Mouse (Mus musculus): ENCODE results near the gene Cyp26a1. TPM values are rescaled to one million over a fixed set of nuclear protein-coding genes. Genes with fewer than 3 reads are reported as not detected.

Cyp26a1 gene
- polyA plus RNA-seq, 1 experiment: 0.06 TPM

DNA sequence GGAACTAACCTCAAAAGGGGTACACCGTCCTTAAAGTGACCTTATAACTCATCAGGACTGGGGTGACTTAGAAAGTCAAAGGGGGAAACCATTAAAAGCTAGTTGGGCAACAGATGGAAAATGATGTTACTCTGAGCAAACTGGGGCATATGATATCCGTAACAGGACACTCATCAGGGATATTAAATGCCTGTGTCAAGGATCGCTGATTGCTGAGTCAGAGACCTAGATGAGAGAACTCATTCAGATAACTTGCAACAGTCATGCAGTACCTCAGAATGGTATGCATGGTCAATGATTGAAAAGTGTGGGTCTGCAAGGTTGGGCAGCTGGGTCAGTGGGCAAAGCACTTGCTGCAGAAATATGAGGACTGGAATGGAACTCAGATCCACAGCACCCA, 41.0 kb downstream of the Cyp26a1 start:
- H3K79me3 ChIP-seq (ENCODE audit: low read depth): no peaks in the 10 kb centered on the region
- H3K27me3 ChIP-seq (ENCODE audit: control insufficient read depth, insufficient read depth, insufficient read length): no peaks in the 10 kb centered on the region
- no peak overlapping the region for H3K4me3 ChIP-seq (ENCODE audit: insufficient read depth, poor library complexity, severe bottlenecking)
- no peak overlapping the region for H3ac ChIP-seq (ENCODE audit: control insufficient read depth, insufficient read length, low read depth)
- no peaks in the 10 kb centered on the region for H3K79me2 ChIP-seq (ENCODE audit: control insufficient read depth, insufficient read depth)
- H3K36me3 ChIP-seq (ENCODE audit: control insufficient read depth, insufficient read depth): no peaks in the 10 kb centered on the region
- TF ChIP-seq USF1 (IDR thresholded peaks at IDR 0.05; ENCODE audit: low read depth) (no peak), FOSL1 (IDR thresholded peaks at IDR 0.05; ENCODE audit: insufficient read depth, low read length, poor library complexity, severe bottlenecking) (no peak), CTCF (IDR thresholded peaks at IDR 0.05; ENCODE audit: control insufficient read depth, insufficient read depth, insufficient read length) (no peak), MAX (IDR thresholded peaks at IDR 0.05) (no peak), MYOD1 (IDR thresholded peaks at IDR 0.05; ENCODE audit: control insufficient read depth, insufficient read length, low read depth) (no peak), CEBPB (IDR thresholded peaks at IDR 0.05; ENCODE audit: low read depth) (no peak), MYOG (IDR thresholded peaks at IDR 0.05; ENCODE audit: control insufficient read depth, extremely low read depth, insufficient read length) (no peak)

DNA sequence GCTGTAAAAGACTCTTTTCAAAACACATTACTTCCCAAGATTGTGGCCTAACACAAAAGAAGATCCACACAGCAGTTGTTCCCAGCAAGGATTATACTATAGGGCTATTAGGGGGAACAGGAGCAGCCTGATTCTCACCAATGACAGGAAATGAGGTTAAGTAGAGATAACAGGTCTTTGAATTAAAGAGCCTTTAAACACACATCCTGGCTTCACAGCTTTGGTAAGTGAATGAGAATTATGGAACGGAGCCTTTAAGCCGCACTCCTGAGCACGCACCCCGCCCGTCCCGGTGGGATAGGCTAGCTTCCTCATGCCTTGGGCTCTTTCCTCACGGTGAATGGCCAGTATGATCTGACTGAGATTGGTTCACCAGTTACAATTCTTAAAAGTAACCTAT, 42.4 kb downstream of the Cyp26a1 start:
- no peaks in the 10 kb centered on the region for H3K79me3 ChIP-seq (ENCODE audit: low read depth)
- no peaks in the 10 kb centered on the region for H3K79me2 ChIP-seq (ENCODE audit: control insufficient read depth, insufficient read depth)
- no peak overlapping the region for H3K4me3 ChIP-seq (ENCODE audit: insufficient read depth, poor library complexity, severe bottlenecking)
- no peak overlapping the region for H3ac ChIP-seq (ENCODE audit: control insufficient read depth, insufficient read length, low read depth)
- TF ChIP-seq MYOG (IDR thresholded peaks at IDR 0.05; ENCODE audit: control insufficient read depth, extremely low read depth, insufficient read length) (no peak), MAX (IDR thresholded peaks at IDR 0.05) (no peak), USF1 (IDR thresholded peaks at IDR 0.05; ENCODE audit: low read depth) (no peak), FOSL1 (IDR thresholded peaks at IDR 0.05; ENCODE audit: insufficient read depth, low read length, poor library complexity, severe bottlenecking) (no peak), CEBPB (IDR thresholded peaks at IDR 0.05; ENCODE audit: low read depth) (no peak), MYOD1 (IDR thresholded peaks at IDR 0.05; ENCODE audit: control insufficient read depth, insufficient read length, low read depth) (no peak), CTCF (IDR thresholded peaks at IDR 0.05; ENCODE audit: control insufficient read depth, insufficient read depth, insufficient read length) (no peak)
- H3K36me3 ChIP-seq (ENCODE audit: control insufficient read depth, insufficient read depth): no peaks in the 10 kb centered on the region
- no peaks in the 10 kb centered on the region for H3K27me3 ChIP-seq (ENCODE audit: control insufficient read depth, insufficient read depth, insufficient read length)

Other genes with a start within 250 kb of the Cyp26a1 start
- gene Exoc6, start 147.4 kb upstream of the Cyp26a1 start, polyA plus RNA-seq (2012; fragmentation: generic; extraction: Trizol): 2.2 TPM
- gene Cyp26c1, start 12.2 kb upstream of the Cyp26a1 start, polyA plus RNA-seq (2012; fragmentation: generic; extraction: Trizol): 0.05 TPM